ENCODE assay signal across 8 mouse cellular contexts in the genomic region with DNA sequence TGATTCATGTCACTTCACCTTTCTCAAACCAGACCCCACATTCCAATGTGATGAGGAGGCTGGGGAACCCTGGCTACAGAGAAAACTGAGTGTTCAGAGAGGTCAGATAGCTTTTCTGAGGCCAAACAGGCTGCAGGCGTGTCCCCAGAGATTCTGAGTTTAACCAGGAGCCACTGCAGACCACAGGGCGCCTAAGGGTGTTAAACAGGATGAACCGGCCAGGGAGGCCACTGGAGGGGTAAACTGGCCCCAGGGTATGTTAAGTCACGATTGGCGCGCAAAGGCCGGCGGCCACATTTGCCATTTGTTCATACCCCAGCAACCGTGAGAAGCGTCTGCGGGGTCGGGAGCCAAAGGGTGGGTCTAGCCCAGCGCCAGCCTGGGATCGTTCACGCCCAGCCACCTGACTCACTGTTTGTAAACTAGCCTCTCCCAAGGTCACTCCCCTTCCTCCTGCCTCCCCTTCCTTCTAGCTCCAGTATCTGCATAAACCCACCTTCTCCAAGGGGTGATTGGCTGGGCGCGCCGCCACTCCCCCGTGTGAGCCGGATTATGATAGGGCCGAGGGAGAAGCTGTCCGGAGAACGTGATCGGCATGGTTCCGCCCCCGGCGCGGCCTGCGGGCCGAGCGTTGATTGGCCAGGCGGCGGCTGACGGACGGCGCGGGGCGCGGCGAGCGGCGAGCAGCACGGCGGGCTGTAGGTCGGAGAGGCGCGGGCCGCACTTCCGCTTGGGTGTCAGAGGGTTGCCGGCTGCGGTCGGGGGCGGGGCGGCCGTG. TPM values are rescaled to one million over a fixed set of nuclear protein-coding genes. Genes with fewer than 3 reads are reported as not detected.
DNase-seq lines count a peak whose midpoint lies in the region; ATAC-seq and TF ChIP-seq lines count a peak whose summit lies in the region.

A gene (plus strand): TSS at position 646 of the 778 bp plus-strand sequence.

- peak; percentile 94 for ATAC-seq in erythroid progenitor cell, adult 5-6 weeks (replicated peaks; ENCODE audit: low FRiP score, poor library complexity, severe bottlenecking)
- ATAC-seq in heart, embryonic 12.5 days (ENCODE audit: insufficient number of reproducible peaks, low FRiP score): peak; percentile 98
- ATAC-seq in kidney, postnatal 0 days (replicated peaks; ENCODE audit: low FRiP score, low read depth): peak; percentile 98
- ATAC-seq in liver, embryonic 11.5 days (replicated peaks; ENCODE audit: low FRiP score): peak; percentile 98
- ATAC-seq in stomach, embryonic 14.5 days (ENCODE audit: insufficient number of reproducible peaks, insufficient read depth, low FRiP score, low read depth): peak; percentile 99

- WGBS in heart, embryonic 12.5 days: under 1% methylated on average over 55 of the region's 55 CpGs
- under 1% methylated on average over 55 of the region's 55 CpGs for WGBS in kidney, postnatal 0 days
- under 1% methylated on average over 55 of the region's 55 CpGs for WGBS in liver, embryonic 11.5 days
- under 1% methylated on average over 52 of the region's 55 CpGs for WGBS in stomach, embryonic 14.5 days

- peak within 1 kb of the TSS; percentile 78 for H3K27ac ChIP-seq in heart, embryonic 12.5 days (ENCODE audit: poor library complexity, severe bottlenecking)
- peak within 1 kb of the TSS; percentile 81 for H3K27ac ChIP-seq in kidney, postnatal 0 days
- H3K27ac ChIP-seq in liver, embryonic 11.5 days (ENCODE audit: low read depth, low read length): peak within 1 kb of the TSS; percentile 19; the same call in 1 of the 2 replicates
- H3K27ac ChIP-seq in stomach, embryonic 14.5 days (ENCODE audit: low read length): peak within 1 kb of the TSS; percentile 62; the same call in 1 of the 2 replicates

- H3K9ac ChIP-seq in heart, embryonic 12.5 days: peak within 1 kb of the TSS; percentile 92
- H3K9ac ChIP-seq in kidney, postnatal 0 days (ENCODE audit: low read depth, low read length): peak within 1 kb of the TSS; percentile 87
- peak within 1 kb of the TSS; percentile 80 for H3K9ac ChIP-seq in liver, embryonic 11.5 days (ENCODE audit: low read depth, low read length)
- peak within 1 kb of the TSS; percentile 55 for H3K9ac ChIP-seq in stomach, embryonic 14.5 days (replicated peaks; ENCODE audit: low read depth, low read length)

- H3K4me2 ChIP-seq in heart, embryonic 12.5 days: peak within 1 kb of the TSS; percentile 90
- H3K4me2 ChIP-seq in kidney, postnatal 0 days (ENCODE audit: low read length): peak within 1 kb of the TSS; percentile 92
- H3K4me2 ChIP-seq in liver, embryonic 11.5 days: peak within 1 kb of the TSS; percentile 92
- peak within 1 kb of the TSS; percentile 73 for H3K4me2 ChIP-seq in stomach, embryonic 14.5 days (replicated peaks; ENCODE audit: low read depth, low read length)

- peaks cover 51% of the 10 kb centered on the region for H3K4me1 ChIP-seq in heart, embryonic 12.5 days (replicated peaks)
- peaks cover 20% of the 10 kb centered on the region for H3K4me1 ChIP-seq in kidney, postnatal 0 days (replicated peaks; ENCODE audit: insufficient read depth, low read length)
- H3K4me1 ChIP-seq in liver, embryonic 11.5 days (replicated peaks; ENCODE audit: control insufficient read depth, insufficient read depth, low read length): peaks cover 23% of the 10 kb centered on the region
- peaks cover 23% of the 10 kb centered on the region for H3K4me1 ChIP-seq in stomach, embryonic 14.5 days (ENCODE audit: control insufficient read depth, insufficient read depth, low read length)

- no peak for TF ChIP-seq CTCF in kidney, postnatal 0 days (IDR thresholded peaks at IDR 0.05; ENCODE audit: low read depth)

- DNase-seq in CD4-positive helper T cell, adult 2 months (ENCODE audit: low read depth, low spot score): peak; percentile 98
- DNase-seq in brain, embryonic 18.5 days (ENCODE audit: low read depth, low spot score): peak; percentile 97
- peak; percentile 99 for DNase-seq in kidney, postnatal 0 days (ENCODE audit: low spot score)
- DNase-seq in liver, embryonic 11.5 days (ENCODE audit: low spot score): peak; percentile 99
- DNase-seq in naive thymus-derived CD4-positive, alpha-beta T cell, adult 2 months (ENCODE audit: low read depth): peak; percentile 95

- no peaks in the 10 kb centered on the region for H3K9me3 ChIP-seq in heart, embryonic 12.5 days (replicated peaks)
- H3K9me3 ChIP-seq in kidney, postnatal 0 days (replicated peaks; ENCODE audit: low read length): no peaks in the 10 kb centered on the region
- H3K9me3 ChIP-seq in liver, embryonic 11.5 days (ENCODE audit: control insufficient read depth, low read length): no peaks in the 10 kb centered on the region
- H3K9me3 ChIP-seq in stomach, embryonic 14.5 days (ENCODE audit: control insufficient read depth, low read depth, low read length): no peaks in the 10 kb centered on the region

- peak within 1 kb of the TSS; percentile 89 for H3K4me3 ChIP-seq in heart, embryonic 12.5 days
- H3K4me3 ChIP-seq in kidney, postnatal 0 days (replicated peaks; ENCODE audit: low read depth, low read length): peak within 1 kb of the TSS; percentile 95
- H3K4me3 ChIP-seq in liver, embryonic 11.5 days (ENCODE audit: low read depth, low read length): peak within 1 kb of the TSS; percentile 83
- peak within 1 kb of the TSS; percentile 86 for H3K4me3 ChIP-seq in stomach, embryonic 14.5 days (ENCODE audit: low read depth, low read length)

- peaks cover 6% of the 10 kb centered on the region; the same call in 1 of the 2 replicates for H3K36me3 ChIP-seq in heart, embryonic 12.5 days
- no peaks in the 10 kb centered on the region for H3K36me3 ChIP-seq in kidney, postnatal 0 days (ENCODE audit: insufficient read depth, low read length)
- no peaks in the 10 kb centered on the region for H3K36me3 ChIP-seq in liver, embryonic 11.5 days (ENCODE audit: control insufficient read depth, insufficient read depth, low read length)
- no peaks in the 10 kb centered on the region for H3K36me3 ChIP-seq in stomach, embryonic 14.5 days (ENCODE audit: control insufficient read depth, insufficient read depth, low read length)

- no peaks in the 10 kb centered on the region for H3K27me3 ChIP-seq in heart, embryonic 12.5 days (replicated peaks)
- H3K27me3 ChIP-seq in kidney, postnatal 0 days (ENCODE audit: insufficient read depth, low read length): no peaks in the 10 kb centered on the region
- 0 out of 2 replicates have a peak, but pooled peaks cover 4% of the 10 kb centered on the region for H3K27me3 ChIP-seq in liver, embryonic 11.5 days (replicated peaks; ENCODE audit: control insufficient read depth, insufficient read depth, low read length)
- H3K27me3 ChIP-seq in stomach, embryonic 14.5 days (ENCODE audit: control insufficient read depth, insufficient read depth, low read length): no peaks in the 10 kb centered on the region

RNA-seq across cellular contexts. Expression of the gene that starts here (rescaled TPM):
- 7.6 and 10.1 TPM in 2 replicates for total RNA-seq in erythroid progenitor cell, adult 5-6 weeks (2015; ENCODE audit: low replicate concordance)
- 14.4 and 16.3 TPM in 2 replicates for total RNA-seq in erythroid progenitor cell, adult 5-6 weeks (2017; ENCODE audit: low replicate concordance)
- polyA plus RNA-seq in heart, embryonic 12.5 days (2016; fragmentation: Nextera tagmentation; extraction: Ambion mirVana): 37.2 and 37.5 TPM in 2 replicates
- 33.4 and 34.7 TPM in 2 replicates for polyA plus RNA-seq in kidney, postnatal 0 days (2015; fragmentation: Nextera tagmentation; extraction: Ambion mirVana)
- polyA plus RNA-seq in liver, embryonic 11.5 days (2014; fragmentation: Nextera tagmentation; extraction: Ambion mirVana): 19.2 and 20.4 TPM in 2 replicates
- 37.1 and 38.2 TPM in 2 replicates for polyA plus RNA-seq in stomach, embryonic 14.5 days (2014; fragmentation: Nextera tagmentation; extraction: Ambion mirVana)

Comparison
In these comparisons a context has a peak if more than half of its experiments do, and no peak if none do; other contexts are left out.
1. Peak in every context shown above with its lines: DNase-seq, ATAC-seq, H3K4me3 ChIP-seq and H3K27ac ChIP-seq.
2. H3K27ac ChIP-seq: peak in every context shown above with its lines; median percentile 81 in kidney, postnatal 0 days; 78 in heart, embryonic 12.5 days; 62 in stomach, embryonic 14.5 days; 19 in liver, embryonic 11.5 days.